Mouse (Mus musculus) ovary, adult 18-20 months (tissue): ENCODE measurements around the gene Gyg.
"Not testable (repeated sequence)": the region's sequence is repeated elsewhere in the genome, so short reads cannot be mapped to it uniquely, and the experiment has no call there.

Source experiments
- DNase-seq: peaks from one replicate; pipeline ENCODE4 v3.0.0; 2022; ENCODE audit warnings: low spot score, mixed read lengths

Gyg gene

GRCm38 (mm10) chr3:20130456-20131349, 24.4 kb downstream of the Gyg start:
- no peak for DNase-seq

GRCm38 (mm10) chr3:20129491-20129890, 25.6 kb downstream of the Gyg start:
- DNase-seq = no peak

GRCm38 (mm10) chr3:20127047-20127595, 28.0 kb downstream of the Gyg start:
- DNase-seq = no peak

- no peak for DNase-seq
Observed at GRCm38 (mm10) chr3:20125604-20126003, 29.5 kb downstream of the Gyg start.

- not testable (repeated sequence) for DNase-seq
Observed at GRCm38 (mm10) chr3:20121582-20121981, 33.5 kb downstream of the Gyg start.

GRCm38 (mm10) chr3:20119686-20120244, 35.4 kb downstream of the Gyg start:
- DNase-seq = no peak

GRCm38 (mm10) chr3:20119044-20119591, 36.0 kb downstream of the Gyg start:
- DNase-seq = no peak

- DNase-seq = no peak
Observed at GRCm38 (mm10) chr3:20111913-20112312, 43.2 kb downstream of the Gyg start.

- no peak for DNase-seq
Observed at GRCm38 (mm10) chr3:20108881-20109280, 46.2 kb downstream of the Gyg start.

GRCm38 (mm10) chr3:20104776-20105175, 50.3 kb downstream of the Gyg start:
- no peak for DNase-seq

GRCm38 (mm10) chr3:20104318-20104717, 50.8 kb downstream of the Gyg start:
- DNase-seq = no peak

GRCm38 (mm10) chr3:20103830-20104229, 51.3 kb downstream of the Gyg start:
- no peak for DNase-seq

GRCm38 (mm10) chr3:20082161-20082560, 73.0 kb downstream of the Gyg start:
- no peak for DNase-seq

GRCm38 (mm10) chr3:20076145-20077053, 78.7 kb downstream of the Gyg start:
- no peak for DNase-seq
